Mouse (Mus musculus): ENCODE results near the gene Cd200r1.

DNA sequence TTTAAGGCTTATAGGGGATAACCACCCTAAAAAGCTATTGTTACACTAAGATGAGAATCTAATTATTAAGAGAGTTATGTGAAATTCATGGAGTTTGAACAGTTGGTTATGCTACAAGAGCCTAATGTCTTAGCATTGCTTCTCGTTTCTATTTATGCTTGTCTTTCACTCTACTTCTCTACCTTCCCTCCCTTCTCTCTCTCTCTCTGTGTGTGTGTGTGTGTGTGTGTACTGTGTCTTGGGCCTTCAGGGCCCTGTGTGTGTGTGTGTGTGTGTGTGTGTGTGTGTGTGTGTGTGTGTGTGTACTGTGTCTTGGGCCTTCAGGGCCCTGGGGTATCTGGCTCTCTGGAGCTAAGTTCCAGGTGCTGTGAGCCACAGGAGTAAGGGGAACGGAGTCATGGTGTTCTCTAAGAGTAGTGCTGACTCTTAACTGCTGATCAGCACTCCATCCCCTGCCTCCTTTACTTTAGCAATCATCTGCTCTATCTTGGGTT lies 48.3 kb upstream of the Cd200r1 start:
- TF ChIP-seq ZC3H11A (IDR thresholded peaks at IDR 0.05; ENCODE audit: borderline replicate concordance, low read depth, low read length) (no peak), ZNF384 (IDR thresholded peaks at IDR 0.05; ENCODE audit: low read depth, low read length) (no peak)

Measured in ES-E14 (cell line).